Mouse (Mus musculus) heart, adult 8-10 months (tissue): ENCODE data around the gene D030056L22Rik. TPM values are rescaled to one million over a fixed set of nuclear protein-coding genes. Genes with fewer than 3 reads are reported as not detected.

ENCODE experiments used
- DNase-seq: peaks from one replicate; pipeline ENCODE4 v3.0.0; 2022; ENCODE audit warnings: low spot score
- total RNA-seq, 4 experiments: library from RNA; stranded (reverse); gene quantifications; 2 replicates each; pipeline ENCODE4 v1.2.4; 2022

Gene D030056L22Rik
- total RNA-seq = 10 to 100 TPM in 3 of 4 experiments, 1 to 10 TPM in 1; 8.9 to 12.1 (median 11.4) TPM

GRCm38 (mm10) chr19:18712866-18713300, at the start of gene D030056L22Rik:
Gene D030056L22Rik, plus strand, starts transcription at chr19:18713193.
- DNase-seq = peak; percentile 97

GRCm38 (mm10) chr19:18663904-18664303, 49.1 kb upstream of the D030056L22Rik start:
- no peak for DNase-seq

- DNase-seq = no peak
Measured at GRCm38 (mm10) chr19:18666966-18667365, 46.0 kb upstream of the D030056L22Rik start.

- no peak for DNase-seq
Measured at GRCm38 (mm10) chr19:18669551-18669950, 43.4 kb upstream of the D030056L22Rik start.

- DNase-seq = peak; percentile 98
Measured at GRCm38 (mm10) chr19:18670608-18671007, 42.4 kb upstream of the D030056L22Rik start, which contains the start of gene Carnmt1. Gene Carnmt1, plus strand, starts transcription at chr19:18670764.

DNA sequence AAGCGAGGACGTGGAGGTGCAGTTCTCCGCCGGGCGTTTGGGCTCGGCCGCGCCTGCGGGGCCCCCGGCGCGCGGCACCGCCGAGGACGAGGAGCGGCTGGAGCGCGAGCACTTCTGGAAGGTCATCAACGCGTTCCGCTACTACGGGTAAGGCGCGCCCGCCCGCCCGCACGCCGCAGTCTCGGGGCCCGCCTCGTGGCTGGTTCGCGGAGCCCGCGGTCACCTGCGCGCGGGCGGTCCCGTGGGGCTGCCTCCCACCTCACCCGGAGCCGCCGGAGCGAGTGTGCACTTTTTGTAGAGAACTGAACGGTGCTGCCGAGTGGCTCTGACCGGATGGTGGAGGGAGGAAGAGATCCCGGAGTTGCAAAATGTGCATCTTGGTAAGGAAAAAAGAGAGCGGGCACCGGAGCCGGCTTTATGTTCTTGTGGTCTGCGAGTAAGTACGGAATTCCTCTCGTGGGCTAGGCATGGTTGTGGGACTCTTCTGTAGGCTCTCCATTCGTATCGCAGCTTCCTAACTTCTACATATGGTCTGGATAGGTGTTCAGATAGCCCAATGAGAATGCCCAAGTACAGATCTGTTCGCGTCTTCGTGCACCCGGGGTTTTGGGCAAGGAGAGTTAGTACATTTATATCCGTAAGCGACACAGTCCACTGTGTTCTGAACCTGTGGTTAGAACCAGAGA, 41.8 kb upstream of the D030056L22Rik start:
- DNase-seq = no peak

GRCm38 (mm10) chr19:18672498-18672897, 40.5 kb upstream of the D030056L22Rik start:
- no peak for DNase-seq

GRCm38 (mm10) chr19:18673116-18673515, 39.9 kb upstream of the D030056L22Rik start:
- no peak for DNase-seq

GRCm38 (mm10) chr19:18682142-18682541, 30.9 kb upstream of the D030056L22Rik start:
- no peak for DNase-seq

GRCm38 (mm10) chr19:18687556-18687955, 25.4 kb upstream of the D030056L22Rik start:
- DNase-seq = peak; percentile 25

- DNase-seq = no peak
Measured at GRCm38 (mm10) chr19:18692176-18692575, 20.8 kb upstream of the D030056L22Rik start.

GRCm38 (mm10) chr19:18692768-18693167, 20.2 kb upstream of the D030056L22Rik start:
- no peak for DNase-seq

DNA sequence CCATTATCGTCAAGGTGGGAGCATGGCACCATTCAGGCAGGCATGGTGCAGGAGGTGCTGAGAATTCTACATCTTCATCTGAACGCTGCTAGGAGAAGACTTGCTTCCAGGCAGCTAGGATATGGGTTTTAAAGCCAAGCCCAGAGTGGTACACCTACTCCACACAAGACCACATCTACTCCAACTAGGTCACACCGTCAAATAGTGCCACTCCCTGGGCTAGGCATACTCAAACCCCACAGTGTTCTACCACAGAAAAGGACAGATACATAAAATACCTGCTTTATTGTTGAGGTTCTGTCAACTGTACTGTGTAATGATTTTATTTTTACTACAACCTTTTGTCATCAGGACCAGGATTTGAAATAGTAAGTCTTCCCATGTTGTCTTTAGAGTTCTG, 17.9 kb upstream of the D030056L22Rik start:
- DNase-seq = no peak

DNA sequence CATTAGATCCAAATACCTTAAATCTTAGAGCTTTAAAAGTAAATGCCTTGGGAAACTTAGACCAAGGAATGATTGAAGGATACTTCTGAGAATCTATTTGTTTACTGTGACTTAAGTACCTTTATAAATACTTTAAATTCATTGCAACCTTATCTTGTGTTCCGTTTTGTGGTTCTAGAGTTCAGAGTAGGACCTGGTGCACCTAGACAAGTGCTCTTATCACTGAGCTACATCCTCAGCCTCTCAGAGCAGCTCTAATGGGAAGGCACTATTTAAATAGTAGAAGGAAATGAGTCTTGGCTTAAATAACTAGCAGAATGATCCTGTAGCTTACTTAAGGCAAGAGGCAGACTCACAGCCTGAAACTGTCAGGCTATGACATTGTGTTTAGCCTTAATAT, 17.4 kb upstream of the D030056L22Rik start:
- DNase-seq = no peak

DNA sequence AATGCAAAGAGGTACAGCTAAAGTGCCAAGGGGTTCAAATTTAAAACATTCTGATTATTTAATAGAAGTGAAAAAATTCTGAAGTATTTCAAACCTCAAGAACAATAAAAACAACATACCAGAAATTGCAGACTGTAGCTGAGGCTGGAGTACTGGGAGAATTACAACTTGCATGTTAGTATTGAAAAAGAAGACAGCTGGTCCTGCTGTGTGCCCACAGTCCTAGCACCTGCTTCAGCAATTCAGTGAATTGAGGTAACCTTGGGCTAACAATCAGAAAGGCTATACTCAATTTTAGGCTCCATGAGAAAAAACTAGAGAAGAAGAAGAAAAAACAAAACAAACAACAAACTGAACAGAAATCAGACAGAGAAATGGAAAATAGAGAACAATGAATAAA, 4.9 kb upstream of the D030056L22Rik start:
- no peak for DNase-seq

- no peak for DNase-seq
Measured at GRCm38 (mm10) chr19:18710903-18711302, 2.1 kb upstream of the D030056L22Rik start.

DNA sequence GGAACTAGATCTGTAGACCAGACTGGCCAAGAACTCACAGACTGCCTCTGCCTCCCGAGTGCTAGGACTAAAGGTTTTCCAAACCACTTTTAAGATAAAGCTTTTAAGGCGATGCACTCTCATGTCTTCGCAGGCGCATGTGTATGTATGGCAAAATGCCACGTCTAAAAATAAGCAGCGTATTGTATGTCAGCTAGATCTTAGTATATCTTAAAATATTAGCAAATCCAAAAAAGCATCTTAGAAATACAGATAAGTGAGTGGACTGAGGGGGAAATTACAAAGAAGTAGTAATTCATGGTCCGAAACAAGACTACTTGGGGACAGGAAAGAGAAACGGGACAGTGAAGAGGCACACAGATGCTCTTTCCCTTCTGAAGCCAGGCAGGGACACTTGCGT, 1.4 kb upstream of the D030056L22Rik start:
- DNase-seq = no peak

DNA sequence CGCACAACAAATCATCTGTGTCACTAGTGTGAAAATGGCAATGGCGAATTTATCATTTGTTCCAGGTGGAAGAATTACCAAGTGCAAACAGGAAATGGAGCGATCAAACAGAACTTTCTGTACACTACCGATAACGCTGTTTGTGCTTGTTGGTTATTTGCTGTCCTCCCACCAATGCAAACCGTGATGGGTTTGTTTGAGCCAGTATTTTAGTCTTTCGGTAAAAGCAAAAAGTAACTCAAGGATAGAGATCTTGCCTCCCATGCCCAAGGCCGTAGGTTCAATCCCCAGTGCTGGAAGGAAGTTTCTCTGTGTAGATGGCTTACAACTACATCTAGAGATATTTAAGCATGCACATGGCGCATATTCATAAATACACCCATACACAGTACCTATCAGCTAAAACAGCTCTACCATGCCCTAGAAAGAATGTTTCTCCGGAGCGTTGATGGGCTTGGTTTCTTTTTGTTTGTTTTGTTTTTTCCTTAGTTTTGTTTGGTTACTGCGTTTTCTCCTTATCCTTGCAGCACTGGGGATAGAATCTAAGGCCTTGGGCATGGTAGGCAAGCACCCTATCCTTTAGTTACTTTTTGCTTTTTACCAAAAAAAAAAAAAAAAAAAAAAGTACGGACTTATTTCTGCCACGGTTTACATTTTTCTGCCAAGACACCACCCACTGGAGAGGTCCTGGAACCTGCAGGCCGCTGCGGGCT, 684 bp upstream of the D030056L22Rik start:
- DNase-seq = no peak

GRCm38 (mm10) chr19:18713357-18713756, 364 bp downstream of the D030056L22Rik start:
- DNase-seq = peak; percentile 24

DNA sequence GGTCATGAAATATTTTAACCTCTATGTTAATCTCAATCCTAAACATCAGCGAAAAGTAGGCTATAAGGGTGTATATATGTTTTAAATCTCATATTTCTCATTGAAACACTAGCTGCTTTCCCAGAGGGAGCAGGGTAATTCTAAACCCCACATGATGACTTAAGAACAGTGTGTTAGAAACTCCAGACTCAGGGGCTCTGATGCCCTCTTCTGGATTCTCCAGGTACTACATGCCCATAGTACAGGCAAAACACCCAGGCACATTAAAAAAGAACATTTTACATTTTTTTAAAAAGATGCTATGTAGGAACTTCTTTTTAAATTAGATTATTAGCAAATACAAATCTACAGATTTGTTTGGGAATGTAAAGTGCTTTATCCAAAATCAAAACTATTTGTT, 3.4 kb downstream of the D030056L22Rik start:
- peak; percentile 73 for DNase-seq

DNA sequence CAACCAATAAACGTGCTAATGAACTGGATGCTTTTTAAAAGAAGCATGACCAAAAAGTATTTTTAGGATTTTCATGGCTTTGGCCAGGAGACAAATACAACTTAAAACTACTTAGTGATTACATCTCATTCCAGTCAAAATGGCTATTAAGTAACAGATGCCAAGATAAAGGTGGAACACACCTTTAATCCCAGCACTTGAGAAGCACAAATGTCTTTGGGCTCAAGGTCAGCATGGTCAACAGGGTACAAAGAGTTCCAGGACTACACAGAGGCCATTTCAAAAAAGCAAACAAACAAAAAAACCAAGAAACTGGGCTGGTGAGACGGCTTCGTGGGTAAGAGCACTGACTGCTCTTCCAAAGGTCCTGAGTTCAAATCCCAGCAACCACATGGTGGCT, 7.3 kb downstream of the D030056L22Rik start:
- no peak for DNase-seq

- DNase-seq = no peak
Measured at GRCm38 (mm10) chr19:18725186-18725585, 12.2 kb downstream of the D030056L22Rik start.

- no peak for DNase-seq
Measured at GRCm38 (mm10) chr19:18730255-18730654, 17.3 kb downstream of the D030056L22Rik start.
